Mouse (Mus musculus) lung, adult 18-20 months (tissue): ENCODE results near the gene Zfp968.
"Not testable (repeated sequence)": the region's sequence is repeated elsewhere in the genome, so short reads cannot be mapped to it uniquely, and the experiment has no call there.

Experiments
- DNase-seq, 2 experiments: peaks; one replicate each; pipeline ENCODE4 v3.0.0; 2022; ENCODE audit warnings: mixed read lengths in 2 of 2

Gene Zfp968

DNA sequence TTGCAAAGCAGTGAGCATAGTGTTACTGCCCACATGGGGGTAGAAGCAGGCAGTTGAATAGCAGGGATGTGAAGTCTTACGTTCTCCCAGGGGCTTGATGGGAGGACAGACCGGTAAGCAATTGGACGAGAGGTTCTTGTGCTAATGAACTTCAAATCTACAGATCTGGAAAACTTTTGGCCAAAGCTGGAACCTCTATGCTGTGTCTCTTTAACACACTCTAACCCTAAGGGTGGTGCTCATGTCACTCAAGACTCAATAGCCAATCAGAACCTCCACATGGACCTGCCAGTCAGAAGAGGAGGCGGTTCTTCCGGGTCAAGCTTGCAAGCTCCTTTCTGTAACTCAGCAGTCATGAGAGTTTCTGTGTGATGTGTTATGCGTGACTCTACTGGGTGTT is at the start of gene Zfp968:
Gene Zfp968, plus strand, starts transcription at position 301 of the 400 bp plus-strand sequence.
- DNase-seq: not testable (repeated sequence)

DNA sequence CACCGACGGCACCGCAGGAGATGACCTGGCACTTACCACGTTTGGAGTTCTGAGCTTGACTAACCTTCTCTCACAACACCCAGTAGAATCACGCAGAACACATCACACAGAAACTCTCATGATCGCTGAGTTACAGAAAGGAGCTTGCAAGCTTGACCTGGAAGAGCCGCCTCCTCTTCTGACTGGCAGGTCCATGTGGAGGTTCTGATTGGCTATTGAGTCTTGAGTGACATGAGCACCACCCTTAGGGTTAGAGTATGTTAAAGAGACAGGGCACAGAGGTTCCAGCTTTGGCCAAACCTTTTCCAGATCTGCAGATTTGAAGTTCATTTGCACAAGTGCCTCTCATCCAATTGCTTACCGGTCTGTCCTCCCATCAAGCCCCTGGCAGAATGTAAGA is 34.1 kb upstream of the Zfp968 start, which contains the start of gene Gm4631:
Gene Gm4631, minus strand, starts transcription at position 101 of the 400 bp plus-strand sequence.
- DNase-seq: not testable (repeated sequence)
